Mouse (Mus musculus) limb, embryonic 15.5 days (tissue): ENCODE measurements around the gene Chd9. TPM values are rescaled to one million over a fixed set of nuclear protein-coding genes. Genes with fewer than 3 reads are reported as not detected.
"Not testable (repeated sequence)": the region's sequence is repeated elsewhere in the genome, so short reads cannot be mapped to it uniquely, and the experiment has no call there.

Source experiments
- ATAC-seq: fragments of 200-750 bp; cut with Nextera tagmentation; 2 replicates; pipeline ENCODE4 v1.8.0; 2017; ENCODE audit warnings: low read depth, moderate TSS enrichment; ENCODE audit not compliant: insufficient number of reproducible peaks, low FRiP score, low TSS enrichment
- H3K27ac ChIP-seq: fragments of 300-500 bp; sonication (generic); 2 replicates; pipeline ENCODE4 v1.5.1; 2015; ENCODE audit warnings: moderate library complexity, mild to moderate bottlenecking, inconsistent platforms
- H3K27me3 ChIP-seq: fragments of 300-500 bp; sonication (generic); 2 replicates; pipeline ENCODE4 v1.6.1; 2015; ENCODE audit warnings: inconsistent platforms
- H3K36me3 ChIP-seq: fragments of 300-500 bp; sonication (generic); 2 replicates; pipeline ENCODE4 v1.6.1; 2015; ENCODE audit warnings: inconsistent platforms
- H3K4me1 ChIP-seq: fragments of 300-500 bp; sonication (generic); 2 replicates; pipeline ENCODE4 v1.6.1; 2015; ENCODE audit warnings: inconsistent platforms
- H3K4me2 ChIP-seq: fragments of 300-500 bp; sonication (generic); 2 replicates; pipeline ENCODE4 v1.6.1; 2015; ENCODE audit warnings: mild to moderate bottlenecking, inconsistent platforms
- H3K4me3 ChIP-seq: fragments of 300-500 bp; sonication (generic); 2 replicates; pipeline ENCODE4 v1.5.1; 2015; ENCODE audit warnings: mild to moderate bottlenecking, inconsistent platforms
- H3K9ac ChIP-seq: fragments of 300-500 bp; sonication (generic); 2 replicates; pipeline ENCODE4 v1.6.1; 2015; ENCODE audit warnings: inconsistent platforms
- H3K9me3 ChIP-seq: fragments of 300-500 bp; sonication (generic); 2 replicates; pipeline ENCODE4 v1.6.1; 2016; ENCODE audit warnings: inconsistent platforms
- WGBS: fragments of 180-500 bp; shearing (Covaris S2); methylation state at CpG from one replicate; pipeline ENCODE4 v1.1.7; 2015; 5-methylcytosine and 5-hydroxymethylcytosine counted together
- polyA plus RNA-seq: library from polyadenylated mRNA; unstranded; fragments of >200 nt; fragmentation: Nextera tagmentation; extraction: Ambion mirVana; gene quantifications from 2 replicates; pipeline ENCODE4 v1.2.1, GENCODE M21; 2015

The Chd9 gene
- polyA plus RNA-seq, 1 experiment from 2014 or later: 128 TPM

GRCm38 (mm10) chr8:90877430-90877975, 49.4 kb downstream of the Chd9 start:
- Histone ChIP-seq H3K36me3 (no peaks in the 10 kb centered on the region), H3K9me3 (no peaks in the 10 kb centered on the region), H3K4me1 (peaks cover 22% of the 10 kb centered on the region), H3K4me2 (peak overlapping the region; percentile 80), H3K4me3 (peak overlapping the region; percentile 51), H3K27me3 (no peaks in the 10 kb centered on the region), H3K27ac (peak overlapping the region; percentile 90), H3K9ac (peak overlapping the region; percentile 38; the same call in 1 of the 2 replicates)
- WGBS: 7% methylated on average over 11 of the region's 11 CpGs
- no peak for ATAC-seq

GRCm38 (mm10) chr8:90878551-90878950, 50.4 kb downstream of the Chd9 start:
- H3K9me3 ChIP-seq: no peaks in the 10 kb centered on the region
- no peak for ATAC-seq
- WGBS: 70% methylated on average over 6 of the region's 6 CpGs
- no peaks in the 10 kb centered on the region for H3K36me3 ChIP-seq
- H3K27ac ChIP-seq: no peak overlapping the region
- H3K27me3 ChIP-seq: no peaks in the 10 kb centered on the region
- peaks cover 22% of the 10 kb centered on the region for H3K4me1 ChIP-seq
- no peak overlapping the region for H3K4me2 ChIP-seq
- no peak overlapping the region for H3K4me3 ChIP-seq
- no peak overlapping the region for H3K9ac ChIP-seq

GRCm38 (mm10) chr8:90880041-90880440, 51.9 kb downstream of the Chd9 start:
- H3K4me2 ChIP-seq: no peak overlapping the region
- no peak overlapping the region for H3K27ac ChIP-seq
- no peaks in the 10 kb centered on the region for H3K36me3 ChIP-seq
- no peaks in the 10 kb centered on the region for H3K9me3 ChIP-seq
- no peak for ATAC-seq
- H3K4me3 ChIP-seq: no peak overlapping the region
- 70% methylated on average over 4 of the region's 4 CpGs for WGBS
- no peaks in the 10 kb centered on the region for H3K27me3 ChIP-seq
- H3K9ac ChIP-seq: no peak overlapping the region
- peaks cover 22% of the 10 kb centered on the region for H3K4me1 ChIP-seq

- ATAC-seq: no peak
- WGBS: 82% methylated on average over 5 of the region's 5 CpGs
Measured at GRCm38 (mm10) chr8:90881181-90881580, 53.0 kb downstream of the Chd9 start.

GRCm38 (mm10) chr8:90882088-90882691, 54.0 kb downstream of the Chd9 start:
- Histone ChIP-seq H3K27me3 (no peaks in the 10 kb centered on the region), H3K4me3 (no peak overlapping the region), H3K36me3 (no peaks in the 10 kb centered on the region), H3K9me3 (no peaks in the 10 kb centered on the region), H3K4me1 (peaks cover 8% of the 10 kb centered on the region), H3K9ac (no peak overlapping the region), H3K4me2 (no peak overlapping the region), H3K27ac (no peak overlapping the region)
- no peak for ATAC-seq
- WGBS: 85% methylated on average over 16 of the region's 16 CpGs

More at GRCm38 (mm10) chr8:90881181-90881580, 53.0 kb downstream of the Chd9 start:
- H3K27ac ChIP-seq: no peak overlapping the region
- H3K27me3 ChIP-seq: no peaks in the 10 kb centered on the region
- H3K4me1 ChIP-seq: peaks cover 18% of the 10 kb centered on the region
- no peaks in the 10 kb centered on the region for H3K9me3 ChIP-seq
- H3K4me2 ChIP-seq: no peak overlapping the region
- no peak overlapping the region for H3K9ac ChIP-seq
- H3K4me3 ChIP-seq: no peak overlapping the region
- no peaks in the 10 kb centered on the region for H3K36me3 ChIP-seq

GRCm38 (mm10) chr8:90885671-90886368, 57.7 kb downstream of the Chd9 start:
- no peak for ATAC-seq
- no peaks in the 10 kb centered on the region for H3K4me1 ChIP-seq
- no peak overlapping the region for H3K27ac ChIP-seq
- H3K27me3 ChIP-seq: no peaks in the 10 kb centered on the region
- H3K4me2 ChIP-seq: no peak overlapping the region
- no peak overlapping the region for H3K4me3 ChIP-seq
- H3K36me3 ChIP-seq: no peaks in the 10 kb centered on the region
- no peak overlapping the region for H3K9ac ChIP-seq
- H3K9me3 ChIP-seq: no peaks in the 10 kb centered on the region
- 67% methylated on average over 2 of the region's 2 CpGs for WGBS

- H3K4me2 ChIP-seq, H3K4me3 ChIP-seq, ATAC-seq, H3K36me3 ChIP-seq, H3K27me3 ChIP-seq, H3K9me3 ChIP-seq, H3K27ac ChIP-seq, H3K4me1 ChIP-seq, H3K9ac ChIP-seq: not testable (repeated sequence)
- no CpG with 5 or more reads among the region's 15 CpGs for WGBS
Measured at GRCm38 (mm10) chr8:90886369-90886712, 58.2 kb downstream of the Chd9 start.

- not testable (repeated sequence) for H3K36me3 ChIP-seq, H3K9ac ChIP-seq, H3K9me3 ChIP-seq, ATAC-seq, H3K4me1 ChIP-seq, H3K4me2 ChIP-seq, H3K27me3 ChIP-seq, H3K27ac ChIP-seq
- 0% methylated on average over 1 of the region's 20 CpGs for WGBS
- peak overlapping the region; percentile 37 for H3K4me3 ChIP-seq
Measured at GRCm38 (mm10) chr8:90887328-90887727, 59.2 kb downstream of the Chd9 start.

- ATAC-seq: no peak
- H3K4me3 ChIP-seq: no peak overlapping the region
- H3K36me3 ChIP-seq: peaks cover 13% of the 10 kb centered on the region; the same call in 1 of the 2 replicates
- no peak overlapping the region for H3K4me2 ChIP-seq
- 83% methylated on average over 8 of the region's 8 CpGs for WGBS
- no peaks in the 10 kb centered on the region for H3K27me3 ChIP-seq
- no peaks in the 10 kb centered on the region for H3K9me3 ChIP-seq
- H3K9ac ChIP-seq: no peak overlapping the region
- H3K27ac ChIP-seq: no peak overlapping the region
- peaks cover 9% of the 10 kb centered on the region for H3K4me1 ChIP-seq
Measured at GRCm38 (mm10) chr8:90891872-90892578, 63.9 kb downstream of the Chd9 start.

GRCm38 (mm10) chr8:90892579-90892919, 64.4 kb downstream of the Chd9 start:
- Histone ChIP-seq H3K4me3 (no peak overlapping the region), H3K9ac (no peak overlapping the region), H3K9me3 (no peaks in the 10 kb centered on the region), H3K4me1 (peaks cover 9% of the 10 kb centered on the region), H3K27ac (no peak overlapping the region), H3K27me3 (no peaks in the 10 kb centered on the region), H3K4me2 (no peak overlapping the region), H3K36me3 (peaks cover 13% of the 10 kb centered on the region; the same call in 1 of the 2 replicates)
- ATAC-seq: 0 out of 2 replicates have a peak, but pooled peaks have one; percentile 40
- WGBS: 77% methylated on average over 5 of the region's 5 CpGs

GRCm38 (mm10) chr8:90894231-90894914, 66.2 kb downstream of the Chd9 start:
- Histone ChIP-seq H3K4me1 (peaks cover 9% of the 10 kb centered on the region), H3K36me3 (peaks cover 13% of the 10 kb centered on the region; the same call in 1 of the 2 replicates), H3K9me3 (no peaks in the 10 kb centered on the region), H3K4me3 (no peak overlapping the region), H3K27ac (peak overlapping the region; percentile 74), H3K9ac (no peak overlapping the region), H3K4me2 (peak overlapping the region; percentile 25), H3K27me3 (no peaks in the 10 kb centered on the region)
- ATAC-seq: no peak
- 28% methylated on average over 14 of the region's 14 CpGs for WGBS
